Mouse (Mus musculus) brain, embryonic 14.5 days (tissue): Measurements from ENCODE around the gene Ces2h. TPM values are rescaled to one million over a fixed set of nuclear protein-coding genes. Genes with fewer than 3 reads are reported as not detected.
"Not testable (repeated sequence)": the region's sequence is repeated elsewhere in the genome, so short reads cannot be mapped to it uniquely, and the experiment has no call there.

ENCODE experiments used
- DNase-seq: peaks from one replicate; pipeline ENCODE4 v3.0.0-alpha.2; 2011; ENCODE audit warnings: low read depth
- CTCF ChIP-seq: fragments of 200-500 bp; IDR thresholded peaks from 2 replicates; pipeline ENCODE4 v1.5.1; 2012; ENCODE audit warnings: inconsistent platforms, mild to moderate bottlenecking, moderate library complexity, borderline replicate concordance; ENCODE audit not compliant: insufficient read depth, insufficient read length; ENCODE audit errors: extremely low read depth
- POLR2A ChIP-seq: fragments of 200-500 bp; IDR thresholded peaks from 2 replicates; pipeline ENCODE4 v1.6.1; 2012; ENCODE audit warnings: mild to moderate bottlenecking, inconsistent platforms, borderline replicate concordance; ENCODE audit not compliant: poor library complexity, insufficient read depth, insufficient read length, severe bottlenecking; ENCODE audit errors: extremely low read depth
- polyA plus RNA-seq: library from polyadenylated mRNA; depleted of rRNA; stranded (reverse); fragments of >200 nt; gene quantifications from 2 replicates; pipeline ENCODE4 v1.2.3, GENCODE M21; 2012; rRNA removed

Ces2h gene
- polyA plus RNA-seq, 1 experiment = not detected

- no peak for DNase-seq
- no peak for TF ChIP-seq CTCF
- no peak for TF ChIP-seq POLR2A
Measured at GRCm38 (mm10) chr8:105043510-105043909, 42.9 kb downstream of the Ces2h start.

GRCm38 (mm10) chr8:105045824-105046401, 45.3 kb downstream of the Ces2h start:
- TF ChIP-seq POLR2A = no peak
- TF ChIP-seq CTCF = no peak
- no peak for DNase-seq

GRCm38 (mm10) chr8:105048371-105048854, 47.8 kb downstream of the Ces2h start, which contains the start of gene Ces3a:
Gene Ces3a (plus strand): TSS chr8:105048601.
- no peak for TF ChIP-seq CTCF
- TF ChIP-seq POLR2A = no peak
- no peak for DNase-seq

- DNase-seq = no peak
- TF ChIP-seq CTCF (no peak), POLR2A (no peak)
Measured at GRCm38 (mm10) chr8:105056211-105056610, 55.6 kb downstream of the Ces2h start.

- DNase-seq = no peak
- TF ChIP-seq POLR2A (no peak), CTCF (no peak)
Measured at GRCm38 (mm10) chr8:105060056-105060455, 59.4 kb downstream of the Ces2h start.

GRCm38 (mm10) chr8:105066761-105067160, 66.1 kb downstream of the Ces2h start:
- DNase-seq = peak; percentile 80
- no peak for TF ChIP-seq POLR2A
- TF ChIP-seq CTCF = peak; percentile 62; the same call in 1 of the 2 replicates

GRCm38 (mm10) chr8:105067905-105068304, 67.3 kb downstream of the Ces2h start:
- DNase-seq = not testable (repeated sequence)

GRCm38 (mm10) chr8:105068971-105069370, 68.3 kb downstream of the Ces2h start:
- no peak for DNase-seq
- TF ChIP-seq CTCF = no peak
- no peak for TF ChIP-seq POLR2A

Other genes with a start within 250 kb of the Ces2h start
- gene Ces2b, start 169.3 kb upstream of the Ces2h start, polyA plus RNA-seq = 0.28 and 0.34 TPM in 2 replicates
- gene Ces2c, start 153.8 kb upstream of the Ces2h start, polyA plus RNA-seq = 0.11 TPM in 1 of 2 replicates, not detected in the other
- not detected in 2 replicates for gene Ces2e, start 74.6 kb upstream of the Ces2h start, polyA plus RNA-seq
- gene Ces2f, start 53.5 kb upstream of the Ces2h start, polyA plus RNA-seq = not detected in 2 replicates
- 0.08 and 0.12 TPM in 2 replicates for gene Ces2g, start 39.1 kb upstream of the Ces2h start, polyA plus RNA-seq
- not detected in 2 replicates for gene Ces3a, start 47.7 kb downstream of the Ces2h start, polyA plus RNA-seq
- not detected in 2 replicates for gene Ces3b, start 82.9 kb downstream of the Ces2h start, polyA plus RNA-seq
- gene Ces4a, start 130.9 kb downstream of the Ces2h start, polyA plus RNA-seq = 0.04 TPM in 1 of 2 replicates, not detected in the other
- 26.5 and 31.9 TPM in 2 replicates for gene Cbfb, start 169.8 kb downstream of the Ces2h start, polyA plus RNA-seq
- 33.4 and 40.5 TPM in 2 replicates for gene D230025D16Rik, start 224.3 kb downstream of the Ces2h start, polyA plus RNA-seq